Mouse (Mus musculus) MEL (cell line): Measurements from ENCODE around the gene Gsk3a. TPM values are rescaled to one million over a fixed set of nuclear protein-coding genes. Genes with fewer than 3 reads are reported as not detected.
A peak's percentile ranks its signal among the peaks of the same experiment; 100 is the strongest.

Experiments used
- DNase-seq: peaks from one replicate; pipeline ENCODE4 v3.0.0; 2011; ENCODE audit warnings: low read depth, low spot score
- H3K27ac ChIP-seq: 2 replicates; pipeline ENCODE4 v1.5.1; 2012; ENCODE audit warnings: low read depth, mild to moderate bottlenecking, control low read depth, low read length, moderate library complexity; ENCODE audit not compliant: control insufficient read depth
- H3K27me3 ChIP-seq, 2 experiments: fragments of 150-350 bp in 1 of 2; sonication (generic) in 1 of 2; 2 replicates each; pipeline ENCODE4 v1.6.1; 2012; ENCODE audit warnings: low read length in 2 of 2, mild to moderate bottlenecking in 2 of 2, improper control_type of control experiment in 1 of 2, moderate library complexity in 1 of 2; ENCODE audit not compliant: insufficient read depth in 2 of 2, control insufficient read depth in 1 of 2
- H3K36me3 ChIP-seq, 2 experiments: 2 replicates each; pipeline ENCODE4 v1.6.1; 2012 to 2014; ENCODE audit warnings: low read length in 2 of 2, improper control_type of control experiment in 1 of 2, inconsistent platforms in 1 of 2, mild to moderate bottlenecking in 1 of 2; ENCODE audit not compliant: insufficient read depth in 2 of 2, control insufficient read depth in 1 of 2
- H3K4me1 ChIP-seq, 2 experiments: fragments of 150-350 bp in 1 of 2; sonication (generic) in 1 of 2; 2 replicates each; pipeline ENCODE4 v1.6.1; 2012; ENCODE audit warnings: low read length in 2 of 2, improper control_type of control experiment in 1 of 2, mild to moderate bottlenecking in 1 of 2; ENCODE audit not compliant: insufficient read depth in 2 of 2, control insufficient read depth in 1 of 2
- H3K4me3 ChIP-seq, 2 experiments: fragments of 150-350 bp in 1 of 2; sonication (generic) in 1 of 2; 2 replicates each; pipeline ENCODE4 v1.5.1; 2012; ENCODE audit warnings: low read depth in 2 of 2, low read length in 2 of 2, mild to moderate bottlenecking in 2 of 2, moderate library complexity in 2 of 2, control low read depth in 1 of 2, improper control_type of control experiment in 1 of 2; ENCODE audit not compliant: control insufficient read depth in 1 of 2, insufficient read depth in 1 of 2
- H3K79me2 ChIP-seq: 2 replicates; pipeline ENCODE4 v1.6.1; 2012; ENCODE audit warnings: mild to moderate bottlenecking, low read length, moderate library complexity; ENCODE audit not compliant: control insufficient read depth, poor library complexity, insufficient read depth
- H3K9ac ChIP-seq: 2 replicates; pipeline ENCODE4 v1.6.1; 2012; ENCODE audit warnings: low read depth, mild to moderate bottlenecking, control low read depth, low read length, moderate library complexity; ENCODE audit not compliant: control insufficient read depth, poor library complexity, severe bottlenecking
- H3K9me3 ChIP-seq: fragments of 150-350 bp; sonication (generic); replicated peaks from 2 replicates; pipeline ENCODE4 v1.6.1; 2012; ENCODE audit warnings: mild to moderate bottlenecking, low read length, improper control_type of control experiment, moderate library complexity; ENCODE audit not compliant: insufficient read depth
- CHD2 ChIP-seq: IDR thresholded peaks from 2 replicates; pipeline ENCODE4 v1.6.1; 2011; ENCODE audit warnings: low read length, improper control_type of control experiment
- ELF1 ChIP-seq: IDR thresholded peaks from 2 replicates; pipeline ENCODE4 v1.6.1; 2014; ENCODE audit warnings: low read depth, mild to moderate bottlenecking, inconsistent platforms, low read length, improper control_type of control experiment, moderate library complexity
- EP300 ChIP-seq, 2 experiments: IDR thresholded peaks; 2 replicates each; pipeline ENCODE4 v1.6.1; 2011; ENCODE audit warnings: improper control_type of control experiment in 2 of 2, low read length in 2 of 2, low read depth in 1 of 2, mild to moderate bottlenecking in 1 of 2
- HCFC1 ChIP-seq: IDR thresholded peaks from 2 replicates; pipeline ENCODE4 v1.6.1; 2012; ENCODE audit warnings: low read depth, mild to moderate bottlenecking, inconsistent platforms, low read length, improper control_type of control experiment, moderate library complexity
- NELFE ChIP-seq: IDR thresholded peaks from 2 replicates; pipeline ENCODE4 v1.6.1; 2011; ENCODE audit warnings: low read depth, low read length, improper control_type of control experiment
- NRF1 ChIP-seq: IDR thresholded peaks from 2 replicates; pipeline ENCODE4 v1.6.1; 2014; ENCODE audit warnings: low read depth, mild to moderate bottlenecking, inconsistent platforms, low read length, improper control_type of control experiment, moderate library complexity; ENCODE audit not compliant: poor library complexity, insufficient read depth, severe bottlenecking
- POLR2A ChIP-seq, 2 experiments: IDR thresholded peaks; 2 replicates each; pipeline ENCODE4 v1.6.1; 2011 to 2012; ENCODE audit warnings: low read length in 2 of 2, mild to moderate bottlenecking in 2 of 2, control low read depth in 1 of 2, improper control_type of control experiment in 1 of 2, low read depth in 1 of 2, moderate library complexity in 1 of 2; ENCODE audit not compliant: control insufficient read depth in 1 of 2, insufficient read depth in 1 of 2, poor library complexity in 1 of 2
- RCOR1 ChIP-seq: IDR thresholded peaks from 2 replicates; pipeline ENCODE4 v1.6.1; 2012; ENCODE audit warnings: low read depth, mild to moderate bottlenecking, inconsistent platforms, low read length, improper control_type of control experiment
- SIN3A ChIP-seq: IDR thresholded peaks from 2 replicates; pipeline ENCODE4 v1.6.1; 2012; ENCODE audit warnings: low read length, improper control_type of control experiment, inconsistent platforms
- SMC3 ChIP-seq: IDR thresholded peaks from 2 replicates; pipeline ENCODE4 v1.6.1; 2011; ENCODE audit warnings: low read depth, low read length, improper control_type of control experiment
- TAL1 ChIP-seq: IDR thresholded peaks from 2 replicates; pipeline ENCODE4 v1.6.1; 2012; ENCODE audit warnings: mild to moderate bottlenecking, inconsistent platforms, low read length, moderate library complexity, mixed read lengths
- ZC3H11A ChIP-seq: IDR thresholded peaks from 2 replicates; pipeline ENCODE4 v1.6.1; 2012; ENCODE audit warnings: low read depth, mild to moderate bottlenecking, inconsistent platforms, low read length, improper control_type of control experiment
- ZMIZ1 ChIP-seq: IDR thresholded peaks from 2 replicates; pipeline ENCODE4 v1.6.1; 2012; ENCODE audit warnings: low read depth, mild to moderate bottlenecking, inconsistent platforms, low read length, improper control_type of control experiment, moderate library complexity
- polyA plus RNA-seq, 2 experiments: library from polyadenylated mRNA; stranded (reverse) in 1 of 2; unstranded in 1 of 2; fragments of >175 nt in 1 of 2; fragments of >200 nt in 1 of 2; gene quantifications; 2 replicates each; pipeline versions ENCODE4 v1.2.1 to v1.2.4; 2012; ENCODE audit warnings: low replicate concordance in 2 of 2, low read depth in 1 of 2; ENCODE audit not compliant: insufficient read length in 2 of 2, insufficient read depth in 1 of 2, missing spikeins in 1 of 2
- total RNA-seq: library from RNA; depleted of rRNA; stranded (reverse); fragments of 300-350 nt; gene quantifications from 2 replicates; pipeline ENCODE4 v1.2.3, GENCODE M21; 2012

Gsk3a gene
- total and polyA plus RNA-seq, 3 experiments = 59.8 to 149 (median 86.6) TPM

- H3K9me3 ChIP-seq = no peaks in the 10 kb centered on the region
- no peaks in the 10 kb centered on the region for H3K27me3 ChIP-seq
- H3K36me3 ChIP-seq = peaks cover 0 to 49% of the 10 kb centered on the region in 2 experiments; a peak in 2 of 4 replicates
- peaks cover 29 to 55% of the 10 kb centered on the region in 2 experiments for H3K4me1 ChIP-seq
- TF ChIP-seq POLR2A (IDR thresholded peaks at IDR 0.05; ENCODE audit: control insufficient read depth in 1 of 2, insufficient read depth in 1 of 2, low read depth in 1 of 2, low read length in 2 of 2, poor library complexity in 1 of 2) (0 out of 4 replicates have a peak, but pooled peaks of 1 of the 2 experiments have one; percentile 13), ZC3H11A (no peak), CHD2 (no peak), ZMIZ1 (no peak)
- peak overlapping the region; percentile 6 for H3K9ac ChIP-seq
- no peak overlapping the region; the same call in 1 of the 2 replicates for H3K27ac ChIP-seq
- no peak overlapping the region for H3K4me3 ChIP-seq
- H3K79me2 ChIP-seq = peaks cover 23% of the 10 kb centered on the region
- DNase-seq = no peak
Observed at GRCm38 (mm10) chr7:25275555-25276298, 38.1 kb upstream of the Gsk3a start.

- no peak overlapping the region for H3K4me3 ChIP-seq
- H3K27me3 ChIP-seq = no peaks in the 10 kb centered on the region
- no peaks in the 10 kb centered on the region for H3K9me3 ChIP-seq
- peak overlapping the region; percentile 94 for H3K27ac ChIP-seq
- peaks cover 28% of the 10 kb centered on the region for H3K79me2 ChIP-seq
- no peak for TF ChIP-seq SIN3A
- TF ChIP-seq POLR2A (IDR thresholded peaks at IDR 0.05; ENCODE audit: control insufficient read depth in 1 of 2, insufficient read depth in 1 of 2, low read depth in 1 of 2, low read length in 2 of 2, poor library complexity in 1 of 2) = no peak
- TF ChIP-seq SMC3 = no peak
- TF ChIP-seq ZC3H11A = no peak
- TF ChIP-seq ELF1 = no peak
- no peak for TF ChIP-seq NRF1
- no peak for TF ChIP-seq HCFC1
- TF ChIP-seq NELFE = no peak
- TF ChIP-seq ZMIZ1 = no peak
- TF ChIP-seq TAL1 = no peak
- no peak for TF ChIP-seq EP300 (IDR thresholded peaks at IDR 0.05; ENCODE audit: low read depth in 1 of 2, low read length in 2 of 2)
- TF ChIP-seq RCOR1 = no peak
- peaks cover 29 to 56% of the 10 kb centered on the region in 2 experiments for H3K4me1 ChIP-seq
- H3K9ac ChIP-seq = peak overlapping the region; percentile 52
- DNase-seq = no peak
- H3K36me3 ChIP-seq = peaks cover 0 to 48% of the 10 kb centered on the region in 2 experiments; a peak in 2 of 4 replicates
Observed at GRCm38 (mm10) chr7:25274996-25275395, 37.3 kb upstream of the Gsk3a start.
